Mouse (Mus musculus) hindbrain, embryonic 11.5 days (tissue): ENCODE data around the gene Angptl2. TPM values are rescaled to one million over a fixed set of nuclear protein-coding genes. Genes with fewer than 3 reads are reported as not detected.

Experiments used
- ATAC-seq: fragments of 200-750 bp; cut with Nextera tagmentation; 2 replicates; pipeline ENCODE4 v1.8.0; 2017; ENCODE audit warnings: mild to moderate bottlenecking, moderate TSS enrichment, moderate library complexity; ENCODE audit not compliant: low FRiP score
- DNase-seq: peaks from one replicate; pipeline ENCODE4 v3.0.0-alpha.2; 2015; ENCODE audit warnings: low spot score
- H3K27ac ChIP-seq: fragments of 300-500 bp; sonication (generic); 2 replicates; pipeline ENCODE4 v1.5.1; 2014; ENCODE audit warnings: mild to moderate bottlenecking, low read depth, low read length
- H3K27me3 ChIP-seq: fragments of 300-500 bp; sonication (generic); 2 replicates; pipeline ENCODE4 v1.6.1; 2014; ENCODE audit warnings: mild to moderate bottlenecking, low read length, moderate library complexity, mixed read lengths; ENCODE audit not compliant: control insufficient read depth, insufficient read depth
- H3K36me3 ChIP-seq: fragments of 300-500 bp; sonication (generic); 2 replicates; pipeline ENCODE4 v1.6.1; 2014; ENCODE audit warnings: mild to moderate bottlenecking, low read length, moderate library complexity, mixed read lengths; ENCODE audit not compliant: control insufficient read depth, insufficient read depth
- H3K4me1 ChIP-seq: fragments of 300-500 bp; sonication (generic); replicated peaks from 2 replicates; pipeline ENCODE4 v1.6.1; 2014; ENCODE audit warnings: low read length, mixed read lengths; ENCODE audit not compliant: control insufficient read depth, insufficient read depth
- H3K4me2 ChIP-seq: fragments of 300-500 bp; sonication (generic); replicated peaks from 2 replicates; pipeline ENCODE4 v1.6.1; 2014; ENCODE audit warnings: mild to moderate bottlenecking, low read depth, low read length
- H3K4me3 ChIP-seq: fragments of 300-500 bp; sonication (generic); 2 replicates; pipeline ENCODE4 v1.5.1; 2014; ENCODE audit warnings: low read depth, low read length
- H3K9ac ChIP-seq: fragments of 300-500 bp; sonication (generic); 2 replicates; pipeline ENCODE4 v1.6.1; 2014; ENCODE audit warnings: low read depth, low read length
- H3K9me3 ChIP-seq: fragments of 300-500 bp; sonication (generic); 2 replicates; pipeline ENCODE4 v1.6.1; 2016; ENCODE audit warnings: low read length; ENCODE audit not compliant: control insufficient read depth
- WGBS: fragments of 180-500 bp; shearing (Covaris S2); extraction: QIAGEN DNeasy Blood & Tissue Kit; methylation state at CpG from one replicate; pipeline ENCODE4 v1.1.7; 2014; 5-methylcytosine and 5-hydroxymethylcytosine counted together
- polyA plus RNA-seq: library from polyadenylated mRNA; unstranded; fragments of >200 nt; fragmentation: Nextera tagmentation; extraction: Ambion mirVana; gene quantifications from 2 replicates; pipeline ENCODE4 v1.2.1, GENCODE M21; 2014

Gene Angptl2
- polyA plus RNA-seq, 1 experiment from 2014 or later = 19.9 TPM

GRCm38 (mm10) chr2:33280525-33280924, 64.7 kb downstream of the Angptl2 start:
- DNase-seq (no peak), ATAC-seq (no peak)
- 83% methylated on average over 2 of the region's 2 CpGs for WGBS

GRCm38 (mm10) chr2:33281807-33282206, 65.9 kb downstream of the Angptl2 start:
- Histone ChIP-seq H3K36me3 (no peaks in the 10 kb centered on the region), H3K27me3 (no peaks in the 10 kb centered on the region), H3K4me1 (no peaks in the 10 kb centered on the region), H3K4me3 (no peak overlapping the region), H3K9me3 (no peaks in the 10 kb centered on the region), H3K27ac (no peak overlapping the region), H3K9ac (no peak overlapping the region), H3K4me2 (no peak overlapping the region)
- 85% methylated on average over 5 of the region's 5 CpGs for whole genome bisulfite sequencing
- no peak for ATAC-seq
- no peak for DNase-seq

More at GRCm38 (mm10) chr2:33280525-33280924, 64.7 kb downstream of the Angptl2 start:
- Histone ChIP-seq H3K27ac (no peak overlapping the region), H3K4me2 (no peak overlapping the region), H3K9me3 (no peaks in the 10 kb centered on the region), H3K9ac (no peak overlapping the region), H3K36me3 (no peaks in the 10 kb centered on the region), H3K4me3 (no peak overlapping the region), H3K27me3 (no peaks in the 10 kb centered on the region), H3K4me1 (no peaks in the 10 kb centered on the region)

- H3K4me1 ChIP-seq = no peaks in the 10 kb centered on the region
- H3K4me2 ChIP-seq = no peak overlapping the region
- no peaks in the 10 kb centered on the region for H3K27me3 ChIP-seq
- no peaks in the 10 kb centered on the region for H3K9me3 ChIP-seq
- no peak overlapping the region for H3K4me3 ChIP-seq
- DNase-seq (no peak), ATAC-seq (no peak)
- no peaks in the 10 kb centered on the region for H3K36me3 ChIP-seq
- H3K27ac ChIP-seq = no peak overlapping the region
- no peak overlapping the region for H3K9ac ChIP-seq
- 79% methylated on average over 4 of the region's 4 CpGs for WGBS
These were observed 67.0 kb downstream of the Angptl2 start for GRCm38 (mm10) chr2:33282877-33283276.

GRCm38 (mm10) chr2:33283674-33284073, 67.8 kb downstream of the Angptl2 start:
- ATAC-seq = no peak
- Histone ChIP-seq H3K9me3 (no peaks in the 10 kb centered on the region), H3K9ac (no peak overlapping the region)

GRCm38 (mm10) chr2:33288837-33289236, 73.0 kb downstream of the Angptl2 start:
- no peak overlapping the region for H3K27ac ChIP-seq
- H3K36me3 ChIP-seq = no peaks in the 10 kb centered on the region
- no peaks in the 10 kb centered on the region for H3K4me1 ChIP-seq
- DNase-seq (no peak), ATAC-seq (no peak)
- H3K4me2 ChIP-seq = no peak overlapping the region
- WGBS = 92% methylated on average over 5 of the region's 5 CpGs
- H3K9me3 ChIP-seq = no peaks in the 10 kb centered on the region
- no peak overlapping the region for H3K4me3 ChIP-seq
- H3K9ac ChIP-seq = no peak overlapping the region
- no peaks in the 10 kb centered on the region for H3K27me3 ChIP-seq

More at GRCm38 (mm10) chr2:33283674-33284073, 67.8 kb downstream of the Angptl2 start:
- Histone ChIP-seq H3K4me2 (no peak overlapping the region), H3K36me3 (no peaks in the 10 kb centered on the region), H3K4me1 (no peaks in the 10 kb centered on the region), H3K27me3 (no peaks in the 10 kb centered on the region), H3K27ac (no peak overlapping the region), H3K4me3 (no peak overlapping the region)
- 78% methylated on average over 2 of the region's 2 CpGs for WGBS
- no peak for DNase-seq

- H3K36me3 ChIP-seq = no peaks in the 10 kb centered on the region
- no peak overlapping the region for H3K27ac ChIP-seq
- H3K4me2 ChIP-seq = no peak overlapping the region
- H3K9me3 ChIP-seq = no peaks in the 10 kb centered on the region
- no peaks in the 10 kb centered on the region for H3K27me3 ChIP-seq
- H3K4me3 ChIP-seq = no peak overlapping the region
- ATAC-seq (no peak), DNase-seq (no peak)
- no peaks in the 10 kb centered on the region for H3K4me1 ChIP-seq
- 87% methylated on average over 8 of the region's 8 CpGs for WGBS
- no peak overlapping the region for H3K9ac ChIP-seq
These were observed 74.6 kb downstream of the Angptl2 start for GRCm38 (mm10) chr2:33290491-33290890.

- DNase-seq (no peak), ATAC-seq (no peak)
- no peaks in the 10 kb centered on the region for H3K9me3 ChIP-seq
- no peak overlapping the region for H3K27ac ChIP-seq
- H3K9ac ChIP-seq = no peak overlapping the region
- no peaks in the 10 kb centered on the region for H3K36me3 ChIP-seq
- no peak overlapping the region for H3K4me2 ChIP-seq
- no peaks in the 10 kb centered on the region for H3K27me3 ChIP-seq
- no peak overlapping the region for H3K4me3 ChIP-seq
- no peaks in the 10 kb centered on the region for H3K4me1 ChIP-seq
- 96% methylated on average over 2 of the region's 2 CpGs for WGBS
These were observed 76.2 kb downstream of the Angptl2 start for GRCm38 (mm10) chr2:33292057-33292456.

GRCm38 (mm10) chr2:33295115-33295514, 79.2 kb downstream of the Angptl2 start:
- no peak overlapping the region for H3K4me2 ChIP-seq
- H3K36me3 ChIP-seq = no peaks in the 10 kb centered on the region
- no peak overlapping the region for H3K9ac ChIP-seq
- 92% methylated on average over 5 of the region's 5 CpGs for WGBS
- no peaks in the 10 kb centered on the region for H3K9me3 ChIP-seq
- no peaks in the 10 kb centered on the region for H3K27me3 ChIP-seq
- DNase-seq (no peak), ATAC-seq (no peak)
- no peak overlapping the region for H3K4me3 ChIP-seq
- no peaks in the 10 kb centered on the region for H3K4me1 ChIP-seq
- no peak overlapping the region for H3K27ac ChIP-seq
